22 mouse cellular contexts compared by ENCODE assay signal in genomic region chr10:86482496-86482895, GRCm38 (mm10). TPM values are rescaled to one million over a fixed set of nuclear protein-coding genes. Genes with fewer than 3 reads are reported as not detected.
DNase-seq lines count a peak whose midpoint lies in the region; ATAC-seq and TF ChIP-seq lines count a peak whose summit lies in the region.
"Had no signal": no experiment of that assay in that cellular context is flagged by ENCODE, and none has a peak within 500 bp of the region (broad histone marks: within the 10 kb centered on the region; RNA-seq: fewer than 3 reads in every experiment).

No protein-coding gene starts in this region.

- no peak for ATAC-seq in kidney, postnatal 0 days (replicated peaks; ENCODE audit: low FRiP score, low read depth)
- no peak for ATAC-seq in limb, embryonic 13.5 days (ENCODE audit: low FRiP score, low read depth)
- ATAC-seq in forebrain, embryonic 11.5 days (replicated peaks; ENCODE audit: low FRiP score), result no peak
- ATAC-seq: forebrain, embryonic 15.5 days; hindbrain, postnatal 0 days had no signal

- H3K36me3 ChIP-seq in kidney, postnatal 0 days (ENCODE audit: insufficient read depth, low read length), result no peaks in the 10 kb centered on the region
- H3K36me3 ChIP-seq in CH12.LX (replicated peaks in 1 of 2; ENCODE audit: control insufficient read depth in 1 of 2, insufficient read depth in 1 of 2, low read length in 1 of 2), result peaks cover 5 to 70% of the 10 kb centered on the region in 2 experiments
- H3K36me3 ChIP-seq in limb, embryonic 13.5 days, result no peaks in the 10 kb centered on the region
- no peaks in the 10 kb centered on the region for H3K36me3 ChIP-seq in forebrain, embryonic 11.5 days (ENCODE audit: control insufficient read depth, insufficient read depth, low read length)
- H3K36me3 ChIP-seq: embryonic facial prominence, embryonic 10.5 days; forebrain, embryonic 10.5 days; forebrain, embryonic 15.5 days; G1E; heart, embryonic 10.5 days; hindbrain, embryonic 13.5 days had no signal

- in situ Hi-C loops in CH12.LX (cut with MboI; ENCODE audit: low pct_ligation_motif_present, low pct_unique_long_range_greater_than_20kb, low sequenced_read_pairs), result no loop called here

- no peak for TF ChIP-seq RAD21 in CH12.LX (IDR thresholded peaks at IDR 0.05; ENCODE audit: low read depth, low read length)

- no peaks in the 10 kb centered on the region for H3K4me1 ChIP-seq in kidney, postnatal 0 days (replicated peaks; ENCODE audit: insufficient read depth, low read length)
- H3K4me1 ChIP-seq in CH12.LX (ENCODE audit: control insufficient read depth in 1 of 2, insufficient read depth in 2 of 2), result peaks cover 35 to 97% of the 10 kb centered on the region in 2 experiments
- peaks cover 14% of the 10 kb centered on the region for H3K4me1 ChIP-seq in limb, embryonic 13.5 days
- H3K4me1 ChIP-seq in forebrain, embryonic 11.5 days (replicated peaks; ENCODE audit: control insufficient read depth, insufficient read depth, low read length), result no peaks in the 10 kb centered on the region

- no peak for TF ChIP-seq EP300 in CH12.LX (IDR thresholded peaks at IDR 0.05; ENCODE audit: low read length)

- no peak for TF ChIP-seq CTCF in kidney, postnatal 0 days (IDR thresholded peaks at IDR 0.05; ENCODE audit: low read depth)
- TF ChIP-seq CTCF in CH12.LX (conservative IDR thresholded peaks at IDR 0.05 in 1 of 2, IDR thresholded peaks at IDR 0.05 in 1 of 2; ENCODE audit: low read depth in 2 of 2, low read length in 2 of 2), result no peak

- 24% methylated on average over 1 of the region's 1 CpGs for WGBS in kidney, postnatal 0 days
- 15% methylated on average over 1 of the region's 1 CpGs for WGBS in limb, embryonic 13.5 days
- WGBS in forebrain, embryonic 11.5 days, result 86% methylated on average over 1 of the region's 1 CpGs

- 0 out of 2 replicates have a peak, but pooled peaks cover 9% of the 10 kb centered on the region for H3K79me2 ChIP-seq in CH12.LX (replicated peaks; ENCODE audit: control insufficient read depth, extremely low read depth, insufficient read depth, poor library complexity, severe bottlenecking)

- H3K27ac ChIP-seq in kidney, postnatal 0 days, result no peak overlapping the region
- peak overlapping the region; percentile 52; the same call in 1 of the 2 replicates for H3K27ac ChIP-seq in CH12.LX (ENCODE audit: insufficient read depth, low read depth)
- H3K27ac ChIP-seq in limb, embryonic 13.5 days, result 0 out of 2 replicates have a peak overlapping the region, but pooled peaks have one; percentile 7
- no peak overlapping the region for H3K27ac ChIP-seq in forebrain, embryonic 11.5 days (ENCODE audit: low read depth, low read length)
- H3K27ac ChIP-seq: embryonic facial prominence, embryonic 10.5 days; forebrain, embryonic 10.5 days; forebrain, embryonic 15.5 days; heart, embryonic 10.5 days; hindbrain, embryonic 13.5 days; hindbrain, postnatal 0 days had no signal

- H3K9me3 ChIP-seq in kidney, postnatal 0 days (replicated peaks; ENCODE audit: low read length), result no peaks in the 10 kb centered on the region
- no peaks in the 10 kb centered on the region for H3K9me3 ChIP-seq in CH12.LX (replicated peaks; ENCODE audit: low read length)
- H3K9me3 ChIP-seq in limb, embryonic 13.5 days, result no peaks in the 10 kb centered on the region
- no peaks in the 10 kb centered on the region for H3K9me3 ChIP-seq in forebrain, embryonic 11.5 days (ENCODE audit: control insufficient read depth, low read length)
- H3K9me3 ChIP-seq: embryonic facial prominence, embryonic 10.5 days; forebrain, embryonic 10.5 days; forebrain, embryonic 15.5 days; G1E; heart, embryonic 10.5 days; hindbrain, embryonic 13.5 days had no signal

- peak; percentile 54 for DNase-seq in kidney, postnatal 0 days (ENCODE audit: low spot score)
- DNase-seq in kidney, postnatal 10 days, result no peak
- no peak for DNase-seq in CH12.LX (ENCODE audit: extremely low read depth)
- DNase-seq in forelimb bud, embryonic 11.5 days (ENCODE audit: low read depth, low spot score), result peak; percentile 57
- no peak for DNase-seq in forebrain, embryonic 11.5 days (ENCODE audit: low spot score)
- DNase-seq: adrenal gland, adult 8-10 months; adrenal gland, postnatal 36 days; cerebellum, adult 11 months; cerebellum, adult 8-10 months; cerebellum, postnatal 25 days; gastrocnemius, postnatal 10 days; heart, adult 18-20 months; heart, postnatal 10 days had no signal

- H3K27me3 ChIP-seq in kidney, postnatal 0 days (ENCODE audit: insufficient read depth, low read length), result no peaks in the 10 kb centered on the region
- no peaks in the 10 kb centered on the region for H3K27me3 ChIP-seq in CH12.LX (replicated peaks)
- no peaks in the 10 kb centered on the region for H3K27me3 ChIP-seq in limb, embryonic 13.5 days
- H3K27me3 ChIP-seq in forebrain, embryonic 11.5 days (ENCODE audit: control insufficient read depth, insufficient read depth, low read length), result no peaks in the 10 kb centered on the region
- H3K27me3 ChIP-seq: forebrain, embryonic 15.5 days; hindbrain, embryonic 13.5 days had no signal

- no peak overlapping the region for H3K4me2 ChIP-seq in kidney, postnatal 0 days (ENCODE audit: low read length)
- H3K4me2 ChIP-seq in CH12.LX (ENCODE audit: insufficient read depth, low read depth, poor library complexity, severe bottlenecking), result no peak overlapping the region
- H3K4me2 ChIP-seq in limb, embryonic 13.5 days (replicated peaks), result no peak overlapping the region
- H3K4me2 ChIP-seq in forebrain, embryonic 11.5 days (ENCODE audit: low read depth, low read length, severe bottlenecking), result no peak overlapping the region
- H3K4me2 ChIP-seq: forebrain, embryonic 15.5 days; hindbrain, embryonic 13.5 days had no signal

- dilution Hi-C loops in CH12.LX (cut with MboI; ENCODE audit: extremely low pct_ligation_motif_present, extremely low pct_unique_long_range_greater_than_20kb, low sequenced_read_pairs), result no loop called here

- no peak overlapping the region for H3K9ac ChIP-seq in kidney, postnatal 0 days (ENCODE audit: low read depth, low read length)
- no peak overlapping the region for H3K9ac ChIP-seq in CH12.LX (ENCODE audit: insufficient read depth, low read depth)
- H3K9ac ChIP-seq in limb, embryonic 13.5 days, result no peak overlapping the region
- H3K9ac ChIP-seq in forebrain, embryonic 11.5 days (ENCODE audit: low read length), result no peak overlapping the region
- H3K9ac ChIP-seq: forebrain, embryonic 15.5 days; hindbrain, embryonic 13.5 days had no signal

- no peak for TF ChIP-seq POLR2A in CH12.LX (IDR thresholded peaks at IDR 0.05; ENCODE audit: low read depth, low read length)

- no peak overlapping the region for H3K4me3 ChIP-seq in kidney, postnatal 0 days (replicated peaks; ENCODE audit: low read depth, low read length)
- H3K4me3 ChIP-seq in CH12.LX (replicated peaks in 1 of 3; ENCODE audit: low read depth in 2 of 3, low read length in 2 of 3, poor library complexity in 1 of 3), result no peak overlapping the region
- H3K4me3 ChIP-seq in limb, embryonic 13.5 days, result no peak overlapping the region
- no peak overlapping the region for H3K4me3 ChIP-seq in forebrain, embryonic 11.5 days (ENCODE audit: low read depth, low read length)
- H3K4me3 ChIP-seq: embryonic facial prominence, embryonic 10.5 days; erythroblast, embryonic 14.5 days; forebrain, embryonic 10.5 days; forebrain, embryonic 15.5 days; heart, embryonic 10.5 days; hindbrain, embryonic 13.5 days had no signal

TF ChIP-seq in CH12.LX, 34 proteins besides CTCF, POLR2A, EP300 and RAD21:
- TF ChIP-seq MXI1 (IDR thresholded peaks at IDR 0.05; ENCODE audit: low read depth, low read length) (no peak), KAT2A (IDR thresholded peaks at IDR 0.05; ENCODE audit: insufficient replicate concordance, low read length) (no peak), ZMIZ1 (IDR thresholded peaks at IDR 0.05; ENCODE audit: low read depth, low read length) (no peak), TCF12 (IDR thresholded peaks at IDR 0.05; ENCODE audit: low read depth, low read length) (no peak), MAFK (IDR thresholded peaks at IDR 0.05; ENCODE audit: insufficient replicate concordance, low read length) (no peak), POLR2AphosphoS2 (IDR thresholded peaks at IDR 0.05; ENCODE audit: low read depth, low read length) (no peak), NRF1 (IDR thresholded peaks at IDR 0.05; ENCODE audit: low read depth, low read length) (no peak), MEF2A (IDR thresholded peaks at IDR 0.05; ENCODE audit: borderline replicate concordance, low read depth, low read length) (no peak), SMC3 (IDR thresholded peaks at IDR 0.05; ENCODE audit: low read depth, low read length) (no peak), ZNF384 (IDR thresholded peaks at IDR 0.05; ENCODE audit: low read depth, low read length) (no peak), TBP (conservative IDR thresholded peaks at IDR 0.05; ENCODE audit: low read depth, low read length) (no peak), USF2 (conservative IDR thresholded peaks at IDR 0.05; ENCODE audit: low read depth, low read length) (no peak), GABPA (IDR thresholded peaks at IDR 0.05; ENCODE audit: insufficient replicate concordance, low read depth, low read length) (no peak), E2F4 (IDR thresholded peaks at IDR 0.05; ENCODE audit: insufficient replicate concordance, low read depth, low read length) (no peak)
TF ChIP-seq in CH12.LX: peak in this region for 0.

RNA-seq across cellular contexts. Expression of gene Syn3, which starts 16.2 kb away (rescaled TPM):
- 5.4 and 5.9 TPM in 2 replicates for polyA plus RNA-seq in kidney, postnatal 0 days (2015; fragmentation: Nextera tagmentation; extraction: Ambion mirVana)
- total RNA-seq in CH12.LX (2012; rRNA removed), result 3.7 and 8.9 TPM in 2 replicates
- total RNA-seq in CH12.LX (2014; rRNA removed), result 2.6 and 2.8 TPM in 2 replicates
- polyA plus RNA-seq in CH12.LX (2012; ENCODE audit: insufficient read length, low read depth), result 5.6 and 5.9 TPM in 2 replicates
- polyA plus RNA-seq in limb, embryonic 13.5 days (2015; fragmentation: Nextera tagmentation; extraction: Ambion mirVana), result 2.9 and 3.1 TPM in 2 replicates
- 6.9 and 7.1 TPM in 2 replicates for polyA plus RNA-seq in forebrain, embryonic 11.5 days (2014; fragmentation: Nextera tagmentation; extraction: Ambion mirVana)
- polyA plus RNA-seq: erythroblast, embryonic 14.5 days; G1E had no signal

Comparison
In these comparisons a context has a peak if more than half of its experiments do, and no peak if none do; other contexts are left out.
1. DNase-seq: peak in kidney, postnatal 0 days (single experiment) and forelimb bud, embryonic 11.5 days (single experiment); none in kidney, postnatal 10 days (single experiment), CH12.LX (single experiment) and forebrain, embryonic 11.5 days (single experiment).
2. H3K27ac ChIP-seq: peak in CH12.LX (single experiment) and limb, embryonic 13.5 days (single experiment); none in kidney, postnatal 0 days (single experiment) and forebrain, embryonic 11.5 days (single experiment).